Mouse (Mus musculus) forebrain, embryonic 14.5 days (tissue): ENCODE data around the gene Tshz2. TPM values are rescaled to one million over a fixed set of nuclear protein-coding genes. Genes with fewer than 3 reads are reported as not detected.

Experiments used
- ATAC-seq: fragments of 200-750 bp; cut with Nextera tagmentation; 2 replicates; pipeline ENCODE4 v1.8.0; 2017; ENCODE audit warnings: mild to moderate bottlenecking, moderate library complexity
- DNase-seq: peaks from one replicate; pipeline ENCODE4 v3.0.0-alpha.2; 2015; ENCODE audit warnings: low spot score
- H3K27ac ChIP-seq: fragments of 300-500 bp; sonication (generic); 2 replicates; pipeline ENCODE4 v1.5.1; 2014; ENCODE audit warnings: low read depth, mild to moderate bottlenecking, control low read depth, low read length, moderate library complexity
- H3K27me3 ChIP-seq: fragments of 300-500 bp; sonication (generic); replicated peaks from 2 replicates; pipeline ENCODE4 v1.6.1; 2014; ENCODE audit warnings: low read length, control low read depth, mixed read lengths; ENCODE audit not compliant: control insufficient read depth, insufficient read depth
- H3K36me3 ChIP-seq: fragments of 300-500 bp; sonication (generic); 2 replicates; pipeline ENCODE4 v1.6.1; 2014; ENCODE audit warnings: low read length, control low read depth; ENCODE audit not compliant: control insufficient read depth, insufficient read depth
- H3K4me1 ChIP-seq: fragments of 300-500 bp; sonication (generic); 2 replicates; pipeline ENCODE4 v1.6.1; 2014; ENCODE audit warnings: antibody characterized with exemption, low read length, control low read depth; ENCODE audit not compliant: control insufficient read depth, insufficient read depth
- H3K4me2 ChIP-seq: fragments of 300-500 bp; sonication (generic); 2 replicates; pipeline ENCODE4 v1.6.1; 2014; ENCODE audit warnings: mild to moderate bottlenecking, control low read depth, low read length
- H3K4me3 ChIP-seq: fragments of 300-500 bp; sonication (generic); 2 replicates; pipeline ENCODE4 v1.5.1; 2014; ENCODE audit warnings: low read depth, low read length, control low read depth
- H3K9ac ChIP-seq: fragments of 300-500 bp; sonication (generic); 2 replicates; pipeline ENCODE4 v1.6.1; 2014; ENCODE audit warnings: mild to moderate bottlenecking, low read length, control low read depth, moderate library complexity
- H3K9me3 ChIP-seq: fragments of 300-500 bp; sonication (generic); replicated peaks from 2 replicates; pipeline ENCODE4 v1.6.1; 2016; ENCODE audit warnings: low read length, control low read depth, mixed read lengths; ENCODE audit not compliant: control insufficient read depth
- WGBS: fragments of 180-500 bp; shearing (Covaris S2); extraction: QIAGEN DNeasy Blood & Tissue Kit; methylation state at CpG from one replicate; pipeline ENCODE4 v1.1.7; 2014; 5-methylcytosine and 5-hydroxymethylcytosine counted together
- polyA plus RNA-seq: library from polyadenylated mRNA; unstranded; fragments of >200 nt; fragmentation: Nextera tagmentation; extraction: Ambion mirVana; gene quantifications from 2 replicates; pipeline ENCODE4 v1.2.1, GENCODE M21; 2014

The Tshz2 gene
- polyA plus RNA-seq, 1 experiment from 2014 or later, result 3.4 TPM

- Histone ChIP-seq H3K9me3 (no peaks in the 10 kb centered on the region), H3K4me2 (no peak overlapping the region; the same call in 1 of the 2 replicates), H3K4me1 (peaks cover 21% of the 10 kb centered on the region), H3K36me3 (no peaks in the 10 kb centered on the region), H3K9ac (no peak overlapping the region), H3K4me3 (no peak overlapping the region), H3K27ac (peak overlapping the region; percentile 61), H3K27me3 (no peaks in the 10 kb centered on the region)
- DNase-seq (no peak), ATAC-seq (no peak)
- WGBS, result 82% methylated on average over 8 of the region's 8 CpGs
Measured at GRCm38 (mm10) chr2:169962776-169963175, 330.0 kb downstream of the Tshz2 start.

DNA sequence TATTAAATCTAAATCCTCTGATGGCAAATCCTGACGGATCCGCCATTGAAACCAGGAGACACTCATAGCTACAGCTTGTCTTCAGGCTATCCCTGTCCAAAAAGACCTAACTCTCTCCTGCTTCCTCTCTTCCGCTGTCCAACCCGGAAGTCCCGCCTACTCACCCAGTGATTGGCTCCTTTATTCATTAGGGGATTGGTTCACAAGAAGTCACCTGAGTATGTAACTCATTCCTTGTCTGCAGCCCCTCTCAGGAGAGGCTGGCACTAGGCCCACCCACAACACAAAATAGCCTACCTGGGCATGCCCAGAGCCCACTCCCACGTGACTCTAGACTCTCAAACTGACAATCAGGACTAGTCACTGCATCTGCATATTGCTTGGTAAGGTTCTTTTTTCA, 337.7 kb downstream of the Tshz2 start:
- H3K9me3 ChIP-seq, result no peaks in the 10 kb centered on the region
- H3K36me3 ChIP-seq, result no peaks in the 10 kb centered on the region
- no peak overlapping the region for H3K4me2 ChIP-seq
- no peak overlapping the region for H3K4me3 ChIP-seq
- DNase-seq (no peak), ATAC-seq (no peak)
- no peak overlapping the region for H3K9ac ChIP-seq
- no peak overlapping the region for H3K27ac ChIP-seq
- WGBS, result 97% methylated on average over 6 of the region's 6 CpGs
- no peaks in the 10 kb centered on the region for H3K4me1 ChIP-seq
- H3K27me3 ChIP-seq, result no peaks in the 10 kb centered on the region

DNA sequence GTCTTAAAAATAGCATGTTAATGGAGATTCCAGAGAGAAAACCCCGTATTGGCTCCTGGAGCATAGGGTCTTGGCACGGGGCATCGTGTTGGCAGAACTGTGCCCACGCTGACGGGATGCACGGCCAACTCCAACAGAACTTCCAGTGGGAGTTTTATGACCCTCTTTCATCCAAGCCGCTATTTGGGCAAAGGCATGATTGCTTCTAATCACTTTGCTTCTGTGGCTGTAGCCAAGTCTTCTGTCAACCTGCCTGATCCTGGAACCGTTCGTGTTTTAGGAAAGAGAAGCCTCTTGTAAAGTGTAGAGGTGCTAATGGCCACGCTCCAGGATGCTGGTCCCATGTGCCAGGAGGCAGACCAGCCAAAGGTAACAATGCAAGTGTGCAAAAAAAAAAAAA, 350.1 kb downstream of the Tshz2 start:
- H3K9ac ChIP-seq, result no peak overlapping the region
- no peak overlapping the region for H3K4me2 ChIP-seq
- H3K27me3 ChIP-seq, result no peaks in the 10 kb centered on the region
- DNase-seq (peak; percentile 60), ATAC-seq (no peak)
- WGBS, result 82% methylated on average over 10 of the region's 10 CpGs
- no peaks in the 10 kb centered on the region for H3K4me1 ChIP-seq
- H3K9me3 ChIP-seq, result no peaks in the 10 kb centered on the region
- H3K27ac ChIP-seq, result no peak overlapping the region
- H3K4me3 ChIP-seq, result no peak overlapping the region
- H3K36me3 ChIP-seq, result no peaks in the 10 kb centered on the region

- Histone ChIP-seq H3K27me3 (no peaks in the 10 kb centered on the region), H3K9ac (no peak overlapping the region), H3K36me3 (no peaks in the 10 kb centered on the region), H3K4me3 (no peak overlapping the region), H3K4me2 (no peak overlapping the region), H3K4me1 (no peaks in the 10 kb centered on the region), H3K9me3 (no peaks in the 10 kb centered on the region), H3K27ac (no peak overlapping the region)
- ATAC-seq, result no peak
- WGBS, result 63% methylated on average over 13 of the region's 13 CpGs
- DNase-seq, result peak; percentile 4
Measured at GRCm38 (mm10) chr2:169987186-169987585, 354.4 kb downstream of the Tshz2 start.

- H3K27me3 ChIP-seq, result no peaks in the 10 kb centered on the region
- no peaks in the 10 kb centered on the region for H3K36me3 ChIP-seq
- no peaks in the 10 kb centered on the region for H3K9me3 ChIP-seq
- no peak for DNase-seq
- WGBS, result 95% methylated on average over 1 of the region's 1 CpGs
- H3K4me3 ChIP-seq, result no peak overlapping the region
- H3K4me1 ChIP-seq, result no peaks in the 10 kb centered on the region
- H3K27ac ChIP-seq, result no peak overlapping the region
- no peak for ATAC-seq
- no peak overlapping the region for H3K4me2 ChIP-seq
- no peak overlapping the region for H3K9ac ChIP-seq
Measured at GRCm38 (mm10) chr2:169989186-169989585, 356.4 kb downstream of the Tshz2 start.

DNA sequence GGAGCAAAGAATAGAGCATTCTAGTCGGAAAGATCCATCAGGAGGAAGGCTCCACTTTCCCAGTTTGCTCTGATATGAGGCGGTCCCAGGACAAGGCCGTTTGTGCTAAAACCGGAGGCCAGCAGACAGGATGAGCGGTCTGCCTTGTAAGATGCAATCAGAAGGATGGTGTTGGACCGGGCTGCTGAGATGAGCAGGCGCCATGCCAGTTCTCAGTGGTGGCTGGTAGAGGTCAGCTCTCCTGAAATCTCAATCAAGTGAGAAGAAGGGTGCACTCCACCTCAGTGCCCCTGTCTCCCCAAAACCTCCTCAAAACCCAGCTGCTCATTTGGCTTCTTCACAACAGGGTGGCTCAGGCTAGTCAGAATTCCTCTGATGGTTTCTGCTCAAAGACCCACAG, 358.2 kb downstream of the Tshz2 start:
- WGBS, result 94% methylated on average over 7 of the region's 7 CpGs
- no peak overlapping the region for H3K27ac ChIP-seq
- peaks cover 3% of the 10 kb centered on the region; the same call in 1 of the 2 replicates for H3K4me1 ChIP-seq
- no peaks in the 10 kb centered on the region for H3K36me3 ChIP-seq
- no peak for DNase-seq
- ATAC-seq, result no peak
- H3K4me3 ChIP-seq, result no peak overlapping the region
- H3K9me3 ChIP-seq, result no peaks in the 10 kb centered on the region
- no peak overlapping the region for H3K9ac ChIP-seq
- H3K4me2 ChIP-seq, result no peak overlapping the region
- no peaks in the 10 kb centered on the region for H3K27me3 ChIP-seq

DNA sequence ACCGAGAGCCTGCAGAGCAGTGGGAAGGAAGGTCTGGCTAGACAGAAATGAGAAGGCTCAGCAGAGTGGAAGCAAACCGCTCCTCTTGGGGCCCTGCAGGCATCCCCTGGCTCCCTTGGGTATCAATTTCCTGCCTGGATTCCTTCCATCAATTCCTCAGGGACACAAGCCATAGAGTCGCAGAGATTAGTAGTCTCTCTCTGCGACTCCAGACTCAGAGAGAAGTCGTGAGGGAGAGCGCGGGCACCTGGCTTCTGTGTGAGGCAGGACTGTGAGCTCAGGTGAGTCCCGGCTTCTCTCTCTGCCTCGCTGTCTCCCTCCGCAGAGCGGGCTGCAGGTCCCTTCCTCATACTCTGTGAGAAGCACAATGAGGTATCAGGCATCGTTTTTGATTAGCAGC, 363.2 kb downstream of the Tshz2 start:
- WGBS, result 49% methylated on average over 12 of the region's 12 CpGs
- Histone ChIP-seq H3K36me3 (no peaks in the 10 kb centered on the region), H3K27ac (no peak overlapping the region), H3K27me3 (no peaks in the 10 kb centered on the region), H3K4me3 (no peak overlapping the region), H3K4me1 (peaks cover 33% of the 10 kb centered on the region), H3K4me2 (peak overlapping the region; percentile 7; the same call in 1 of the 2 replicates), H3K9me3 (no peaks in the 10 kb centered on the region), H3K9ac (peak overlapping the region; percentile 18; the same call in 1 of the 2 replicates)
- peak; percentile 44 for DNase-seq
- no peak for ATAC-seq

- Histone ChIP-seq H3K27me3 (no peaks in the 10 kb centered on the region), H3K4me2 (no peak overlapping the region), H3K9me3 (no peaks in the 10 kb centered on the region), H3K9ac (no peak overlapping the region), H3K36me3 (no peaks in the 10 kb centered on the region), H3K27ac (no peak overlapping the region), H3K4me1 (peaks cover 33% of the 10 kb centered on the region), H3K4me3 (no peak overlapping the region)
- WGBS, result 47% methylated on average over 16 of the region's 16 CpGs
- DNase-seq (no peak), ATAC-seq (no peak)
Measured at GRCm38 (mm10) chr2:169996501-169997237, 363.9 kb downstream of the Tshz2 start.

DNA sequence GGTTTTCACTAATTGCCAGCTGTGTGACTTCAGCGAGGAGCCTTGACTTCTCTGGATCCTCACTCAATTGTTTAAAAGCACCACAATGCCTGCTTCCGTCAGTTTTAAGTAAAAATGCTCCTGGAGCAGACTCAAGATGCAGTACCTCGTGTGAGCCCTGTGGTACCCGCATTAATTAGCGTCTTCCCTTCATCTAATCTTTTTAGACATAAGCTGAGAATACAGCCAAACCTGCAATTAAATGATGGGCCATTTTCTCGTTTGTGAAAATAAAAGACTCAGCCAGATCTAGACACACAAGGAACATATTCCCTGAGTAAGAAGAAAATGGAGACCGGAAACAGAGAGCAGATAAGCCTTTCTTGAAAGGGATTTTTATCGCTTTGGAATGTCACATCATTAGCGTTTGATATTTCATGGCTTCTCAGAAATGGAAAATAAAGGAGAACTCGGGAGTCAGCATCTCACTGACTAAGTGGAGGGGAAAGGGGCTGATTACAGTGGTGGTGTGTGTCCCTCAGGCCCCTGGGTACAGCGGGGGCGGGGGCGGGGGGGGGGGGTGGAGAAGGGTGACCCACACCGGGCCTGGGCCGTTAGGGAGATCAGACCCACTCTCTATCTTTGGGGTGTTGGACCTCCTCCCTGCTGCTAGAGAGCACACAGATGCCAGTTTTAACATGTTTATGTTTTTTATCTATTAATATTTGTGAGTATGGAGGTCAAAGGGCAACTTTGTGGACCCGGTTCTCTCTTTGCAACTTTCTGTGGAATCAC, 364.6 kb downstream of the Tshz2 start:
- no peak overlapping the region for H3K4me2 ChIP-seq
- peaks cover 33% of the 10 kb centered on the region for H3K4me1 ChIP-seq
- 42% methylated on average over 16 of the region's 16 CpGs for WGBS
- no peak overlapping the region for H3K27ac ChIP-seq
- ATAC-seq, result no peak; the same call in 1 of the 2 replicates
- DNase-seq, result peak; percentile 37
- H3K4me3 ChIP-seq, result no peak overlapping the region
- no peaks in the 10 kb centered on the region for H3K9me3 ChIP-seq
- H3K27me3 ChIP-seq, result no peaks in the 10 kb centered on the region
- no peaks in the 10 kb centered on the region for H3K36me3 ChIP-seq
- H3K9ac ChIP-seq, result no peak overlapping the region
